Mouse (Mus musculus) hindlimb bud, embryonic 11.5 days (tissue): Measurements from ENCODE around the gene Prr3.
"Not testable (repeated sequence)": the region's sequence is repeated elsewhere in the genome, so short reads cannot be mapped to it uniquely, and the experiment has no call there.

Experiments
- DNase-seq: peaks from one replicate; pipeline ENCODE4 v3.0.0-alpha.2; 2012; ENCODE audit warnings: low read depth, low spot score; ENCODE audit errors: extremely low spot score

Prr3 gene

GRCm38 (mm10) chr17:35939941-35940340 lies 40.1 kb downstream of the Prr3 start:
- no peak for DNase-seq

GRCm38 (mm10) chr17:35939108-35939507 lies 40.9 kb downstream of the Prr3 start:
- no peak for DNase-seq

DNA sequence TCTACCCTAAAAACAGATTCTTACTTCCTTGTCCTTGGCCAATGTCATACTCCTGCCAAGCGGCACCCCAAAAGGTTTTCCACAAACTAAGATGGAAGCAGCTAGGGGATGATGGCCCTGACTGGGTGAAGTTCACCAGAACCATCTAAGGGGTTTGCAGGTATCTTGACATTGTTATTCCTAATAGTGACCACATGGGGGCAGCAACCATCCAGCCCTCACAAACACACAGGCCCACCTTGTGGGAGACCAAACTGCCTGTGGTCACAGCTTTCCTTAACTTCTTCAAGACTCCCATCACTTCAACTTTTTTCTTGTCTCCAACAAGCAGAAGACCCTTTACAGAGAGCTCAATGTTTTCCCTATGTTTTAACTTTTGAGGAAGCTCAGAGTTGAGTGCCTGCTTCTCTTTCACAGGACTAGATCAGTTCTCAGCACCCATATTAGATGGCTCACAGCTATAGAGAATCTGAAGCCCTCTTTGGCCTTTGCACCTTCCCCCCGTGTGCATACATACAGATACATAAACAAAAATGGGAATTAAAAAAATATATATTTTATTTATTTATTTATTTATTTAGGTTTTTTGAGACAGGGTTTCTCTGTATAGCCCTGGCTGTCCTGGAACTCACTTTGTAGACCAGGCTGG lies 42.2 kb downstream of the Prr3 start:
- no peak for DNase-seq

DNA sequence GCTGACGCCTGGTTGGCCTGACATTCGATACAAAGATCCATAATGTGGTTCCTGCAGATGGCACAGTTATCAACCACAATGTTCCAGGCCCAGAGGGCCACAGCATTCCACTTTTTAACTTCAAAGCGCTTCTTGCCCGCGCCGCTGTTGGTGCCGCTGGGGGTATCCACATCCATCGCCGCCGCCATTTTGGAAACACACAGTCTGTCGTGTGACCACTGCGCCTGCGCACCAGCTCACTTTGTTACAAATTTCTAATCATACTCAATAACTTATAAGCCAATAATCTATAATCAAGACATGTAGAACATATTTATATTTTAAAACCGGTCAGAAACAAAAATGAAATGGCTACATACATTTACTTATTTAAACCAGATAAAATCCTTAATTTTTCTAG lies 44.3 kb downstream of the Prr3 start:
- not testable (repeated sequence) for DNase-seq

DNA sequence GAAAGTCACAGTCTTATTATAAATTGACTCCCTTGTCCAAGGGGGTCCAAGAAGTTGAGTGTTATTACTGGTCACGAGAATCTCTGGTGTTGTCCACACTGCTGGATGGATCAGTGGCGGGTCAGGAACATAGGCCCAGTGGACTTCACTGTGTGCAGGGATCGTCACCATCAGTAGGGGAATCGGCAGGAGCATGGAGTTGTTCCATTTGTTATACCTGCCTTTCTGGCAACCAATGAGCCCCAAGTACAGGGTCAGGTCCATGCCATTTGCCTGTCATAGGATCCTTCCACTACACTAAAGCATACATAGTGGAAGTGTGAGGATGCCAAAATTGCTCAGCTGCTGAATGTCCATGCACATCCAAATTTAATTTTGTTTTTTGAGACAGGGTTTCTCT lies 47.4 kb downstream of the Prr3 start:
- no peak for DNase-seq

DNA sequence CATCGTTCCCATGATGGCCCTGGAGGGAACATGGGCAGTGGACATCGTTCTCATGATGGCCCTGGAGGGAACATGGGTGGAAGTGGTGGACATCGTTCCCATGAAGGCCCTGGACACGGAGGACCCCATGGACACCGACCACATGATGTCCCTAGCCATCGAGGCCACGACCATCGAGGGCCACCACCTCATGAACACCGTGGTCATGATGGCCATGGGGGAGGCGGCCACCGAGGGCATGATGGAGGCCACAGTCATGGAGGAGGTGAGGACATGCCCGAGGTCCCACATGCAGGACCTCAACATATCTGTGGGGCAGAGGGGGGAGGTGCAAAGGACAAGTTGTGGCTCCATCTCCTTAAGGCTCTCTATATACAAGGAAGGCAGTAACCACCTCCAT lies 49.4 kb downstream of the Prr3 start:
- no peak for DNase-seq

GRCm38 (mm10) chr17:35929534-35929933 lies 50.5 kb downstream of the Prr3 start:
- no peak for DNase-seq

- no peak for DNase-seq
Measured at GRCm38 (mm10) chr17:35927471-35927870, 52.6 kb downstream of the Prr3 start.

- no peak for DNase-seq
Measured at GRCm38 (mm10) chr17:35923281-35923680, 56.8 kb downstream of the Prr3 start.

- no peak for DNase-seq
Measured at GRCm38 (mm10) chr17:35922566-35922965, 57.5 kb downstream of the Prr3 start.
